Mouse (Mus musculus) c-Kit-positive CD71-negative TER-119-negative erythroid progenitor cells, embryonic 14.5 days (primary cell): ENCODE results near the gene Lyrm4.
"Not testable (repeated sequence)": the region's sequence is repeated elsewhere in the genome, so short reads cannot be mapped to it uniquely, and the experiment has no call there.

ENCODE experiments used
- DNase-seq: peaks from one replicate; pipeline ENCODE4 v3.0.0-alpha.2; 2013; ENCODE audit warnings: low read depth

Lyrm4 gene

DNA sequence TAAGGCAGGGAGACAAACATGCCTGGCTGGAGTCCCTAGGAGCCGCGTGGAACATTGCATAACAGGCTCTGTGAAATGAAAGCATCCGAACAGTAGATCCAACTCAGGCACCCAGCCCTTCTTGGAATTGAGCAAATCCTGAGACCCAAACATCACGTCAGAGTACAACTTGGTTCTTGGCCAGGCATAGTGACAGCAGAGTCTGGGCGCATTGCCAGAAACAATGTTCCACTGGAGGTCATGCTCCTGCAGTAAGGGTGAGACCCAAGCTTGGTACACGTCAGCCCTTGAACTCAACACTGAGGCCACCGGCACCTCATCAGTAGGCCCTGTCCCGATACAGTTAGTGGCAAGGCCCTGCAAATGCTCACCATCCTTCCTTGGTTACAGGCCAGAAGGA is 123.3 kb downstream of the Lyrm4 start:
- DNase-seq: no peak

DNA sequence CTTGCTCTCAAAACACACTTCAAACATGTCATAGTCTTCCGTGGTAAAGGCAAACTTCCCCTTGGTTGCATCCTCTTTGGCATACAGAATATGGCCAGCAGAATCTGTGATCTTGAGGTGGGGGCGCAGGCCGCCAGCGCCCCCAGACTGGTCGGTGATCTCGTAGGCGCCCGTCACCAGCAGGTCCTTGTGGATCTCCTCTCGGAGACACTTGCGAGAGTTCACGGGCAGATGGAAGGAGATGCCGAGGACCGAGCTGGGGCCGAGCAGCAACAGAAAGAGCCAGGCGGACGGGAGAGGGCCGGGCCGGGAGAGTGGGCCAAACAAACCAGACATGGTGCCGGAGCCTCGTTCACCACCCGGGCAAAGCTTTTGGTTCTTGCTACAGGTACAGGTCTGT is 126.1 kb downstream of the Lyrm4 start:
- not testable (repeated sequence) for DNase-seq

DNA sequence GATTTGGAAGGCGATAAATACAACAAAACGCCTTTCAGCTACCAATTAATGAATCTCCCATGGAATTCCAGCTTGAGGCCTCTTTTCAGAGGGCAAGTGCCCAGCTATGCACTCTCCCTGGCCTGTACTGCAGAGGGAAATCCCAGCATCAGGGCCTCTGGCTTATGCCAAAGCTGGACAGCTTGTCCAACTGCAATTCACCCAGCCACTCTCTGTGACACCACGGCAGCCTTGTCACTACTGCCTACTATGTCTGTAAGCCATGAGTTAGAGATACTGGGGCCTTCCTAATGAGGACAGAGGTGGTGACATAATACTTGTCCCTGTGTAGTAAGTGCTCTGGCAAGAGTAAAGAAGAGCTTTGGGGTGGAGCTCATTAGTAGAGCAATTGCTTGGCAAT is 128.0 kb downstream of the Lyrm4 start:
- no peak for DNase-seq

DNA sequence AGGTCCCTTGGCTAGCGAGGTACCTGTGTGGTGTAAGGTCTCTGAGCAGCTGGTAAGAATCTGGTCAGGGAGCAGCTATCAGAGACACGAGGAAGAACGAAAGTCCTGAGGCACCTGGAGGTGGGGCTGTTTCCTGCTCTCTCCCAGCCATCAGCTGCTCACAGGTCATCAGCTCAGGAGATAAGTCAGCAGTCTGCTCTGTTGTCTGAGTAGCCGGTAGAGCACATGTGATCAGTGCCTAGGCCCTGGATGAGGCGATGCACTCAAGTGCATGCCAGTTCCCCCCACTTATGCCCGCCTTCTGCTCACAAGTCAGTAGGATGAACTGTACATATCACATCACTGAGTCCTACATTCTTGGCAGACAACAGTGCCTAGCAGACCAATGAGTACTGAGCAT is 134.3 kb downstream of the Lyrm4 start:
- DNase-seq: no peak

DNA sequence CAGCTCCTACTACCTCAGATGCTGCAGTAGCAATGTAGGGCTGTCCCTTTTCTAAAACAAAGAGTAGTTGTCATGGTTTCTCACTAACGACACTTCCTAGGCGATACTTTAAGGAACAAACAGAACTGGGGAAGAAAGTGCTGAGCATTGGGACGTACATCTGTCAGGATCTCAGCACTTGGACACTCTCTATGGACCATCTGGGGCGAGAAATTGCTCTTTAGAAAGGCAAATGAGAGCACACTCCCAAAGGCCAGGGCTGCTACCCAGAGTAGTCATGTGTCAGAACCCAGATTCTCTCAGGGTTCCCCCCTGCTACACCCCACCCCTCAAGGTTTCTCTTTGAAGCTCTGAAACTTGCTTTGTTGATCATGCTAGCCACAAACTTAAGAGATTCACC is 136.9 kb downstream of the Lyrm4 start:
- DNase-seq: no peak

DNA sequence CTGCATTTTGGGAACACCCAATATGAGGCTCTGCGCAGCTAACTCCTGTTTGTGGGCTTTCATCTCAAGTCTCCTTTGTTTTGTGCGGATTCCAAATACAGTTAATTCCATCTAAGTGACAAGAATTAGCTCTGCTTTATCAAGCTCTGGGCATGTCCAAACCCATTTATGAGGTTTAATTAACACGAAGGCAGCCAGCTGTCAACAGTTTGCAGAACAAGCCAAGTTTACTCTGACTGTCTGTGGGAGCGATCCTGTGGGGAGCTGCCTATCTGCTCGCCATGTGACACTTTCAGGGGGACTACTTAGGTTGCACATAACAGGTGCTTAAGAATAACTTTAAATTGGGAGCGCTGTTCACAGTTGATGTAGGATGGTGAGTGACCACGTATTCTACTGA is 140.4 kb downstream of the Lyrm4 start:
- no peak for DNase-seq

DNA sequence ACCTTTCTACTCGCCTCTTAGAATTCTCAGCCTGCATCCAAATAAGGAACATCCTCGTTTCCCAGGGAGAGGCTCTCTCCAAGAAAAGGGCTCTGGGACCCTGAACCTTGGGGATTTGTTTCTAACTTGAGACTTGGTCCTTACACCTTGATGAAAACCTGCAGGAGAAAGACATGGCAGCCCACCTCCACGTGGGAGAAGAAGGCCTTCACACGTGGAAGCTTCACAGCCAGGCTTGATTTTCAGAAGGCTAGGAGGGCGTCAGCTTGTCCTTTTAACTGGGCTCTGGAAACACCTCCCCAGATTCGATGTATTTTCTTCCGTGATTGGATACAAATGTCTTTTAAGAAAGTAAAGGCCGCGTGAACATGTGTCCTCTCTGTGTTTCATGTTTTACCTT is 147.5 kb downstream of the Lyrm4 start:
- no peak for DNase-seq

DNA sequence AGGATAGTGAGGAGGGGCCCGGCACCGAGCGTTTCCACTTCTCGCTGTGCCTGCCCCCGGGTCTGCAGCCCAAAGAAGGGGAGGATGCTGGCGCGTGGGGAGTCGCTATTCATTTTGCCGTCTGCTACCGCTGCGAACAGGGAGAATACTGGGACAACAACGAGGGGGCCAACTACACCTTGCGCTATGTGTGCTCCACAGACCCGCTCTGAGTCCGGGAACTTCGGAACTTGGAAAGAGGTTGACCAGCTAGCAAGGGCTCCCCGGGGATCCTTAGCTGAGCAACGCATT is 147.9 kb downstream of the Lyrm4 start:
- no peak for DNase-seq

DNA sequence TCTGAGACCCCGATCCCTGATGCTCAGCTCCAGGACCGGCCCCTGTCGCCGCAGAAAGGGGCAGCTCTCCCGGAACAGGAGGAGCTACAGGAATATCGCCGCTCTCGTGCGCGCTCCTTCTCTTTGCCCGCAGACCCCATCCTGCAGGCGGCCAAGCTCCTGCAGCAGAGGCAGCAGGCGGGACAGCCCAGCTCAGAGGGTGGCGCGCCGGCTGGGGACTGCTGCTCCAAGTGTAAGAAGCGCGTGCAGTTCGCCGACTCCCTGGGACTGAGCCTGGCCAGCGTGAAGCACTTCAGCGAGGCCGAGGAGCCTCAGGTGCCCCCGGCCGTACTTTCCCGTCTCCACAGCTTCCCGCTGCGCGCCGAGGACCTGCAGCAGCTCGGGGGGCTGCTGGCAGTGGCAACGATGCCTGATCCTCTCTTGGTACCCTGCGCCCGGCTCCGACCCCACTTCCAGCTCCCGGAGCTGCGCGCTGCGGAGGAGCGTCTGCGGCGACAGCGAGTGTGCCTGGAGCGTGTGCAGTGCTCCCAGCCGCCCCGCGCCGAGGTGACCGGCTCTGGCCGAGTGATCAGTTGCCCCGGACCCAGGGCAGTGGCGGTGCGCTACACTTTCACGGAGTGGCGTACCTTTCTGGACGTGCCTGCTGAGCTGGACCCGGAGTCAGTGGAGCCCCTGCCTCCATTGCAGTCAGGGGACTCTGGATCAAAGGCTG is 148.5 kb downstream of the Lyrm4 start:
- no peak for DNase-seq

DNA sequence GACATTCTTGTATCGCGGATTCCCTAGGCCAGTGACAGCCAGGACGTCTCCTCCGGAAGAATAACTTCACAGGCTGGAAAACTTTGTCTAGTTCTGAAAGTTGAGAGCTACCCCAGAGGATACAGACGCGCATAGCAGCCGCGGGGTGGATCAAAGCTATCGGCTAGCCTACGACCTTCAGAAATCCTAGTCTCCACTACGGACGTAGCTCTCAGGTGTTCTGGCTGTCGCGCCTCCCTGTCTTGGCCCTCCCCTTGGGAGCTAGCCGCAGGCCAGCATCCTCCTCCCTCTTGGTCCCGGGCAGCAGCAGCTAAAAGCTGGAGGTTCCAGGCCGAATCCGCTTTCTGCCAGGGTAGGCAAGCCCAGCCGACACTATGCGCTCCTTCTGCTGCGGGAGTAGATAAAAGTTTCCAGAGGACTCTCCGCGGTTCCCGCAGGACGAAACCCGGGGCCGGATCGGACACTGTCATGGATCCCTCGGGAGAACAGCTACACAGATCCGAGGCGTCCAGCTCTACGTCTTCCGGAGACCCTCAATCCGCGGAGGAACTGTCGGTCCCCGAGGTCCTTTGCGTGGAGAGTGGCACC is 149.1 kb downstream of the Lyrm4 start:
- DNase-seq: no peak

DNA sequence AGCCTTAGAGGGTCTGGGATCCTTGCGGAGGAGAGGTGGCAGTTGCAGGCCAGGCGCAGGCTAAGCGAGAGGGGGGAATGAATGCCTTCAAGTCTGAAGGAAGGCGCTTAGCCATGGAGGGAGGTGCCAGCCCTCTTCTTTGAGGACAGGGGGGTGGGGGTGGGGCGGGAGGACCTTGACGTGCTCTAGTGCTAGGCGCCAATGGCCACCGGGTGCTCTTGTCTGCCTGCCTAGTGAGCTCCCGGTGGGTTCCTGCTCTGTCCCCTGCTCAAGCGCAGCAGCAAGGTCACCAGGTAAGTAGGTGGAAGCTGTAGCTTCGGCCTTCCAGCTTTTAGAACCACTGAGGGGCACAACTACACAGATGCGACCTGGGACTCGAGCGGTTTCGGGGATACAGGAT is 149.6 kb downstream of the Lyrm4 start:
- DNase-seq: no peak

DNA sequence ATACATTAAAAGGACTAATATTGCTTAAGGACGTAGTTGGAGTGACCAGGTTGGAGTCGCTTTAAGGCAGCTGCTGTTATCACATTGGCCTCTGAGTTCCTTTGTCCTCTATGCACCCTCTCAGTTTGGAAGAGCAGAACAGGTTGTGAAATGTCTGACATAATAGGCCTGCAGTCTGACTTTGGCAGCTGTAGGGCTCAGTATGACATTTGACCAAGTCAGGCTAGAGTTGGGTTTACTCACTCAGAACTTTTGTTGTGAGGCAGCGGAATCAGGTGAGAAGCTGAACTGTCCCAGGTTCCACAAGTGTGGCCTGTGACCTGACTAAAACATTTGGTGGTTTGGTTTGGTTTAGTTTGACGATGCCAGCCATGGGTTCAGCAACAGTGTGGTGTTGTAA is 153.7 kb downstream of the Lyrm4 start:
- no peak for DNase-seq

DNA sequence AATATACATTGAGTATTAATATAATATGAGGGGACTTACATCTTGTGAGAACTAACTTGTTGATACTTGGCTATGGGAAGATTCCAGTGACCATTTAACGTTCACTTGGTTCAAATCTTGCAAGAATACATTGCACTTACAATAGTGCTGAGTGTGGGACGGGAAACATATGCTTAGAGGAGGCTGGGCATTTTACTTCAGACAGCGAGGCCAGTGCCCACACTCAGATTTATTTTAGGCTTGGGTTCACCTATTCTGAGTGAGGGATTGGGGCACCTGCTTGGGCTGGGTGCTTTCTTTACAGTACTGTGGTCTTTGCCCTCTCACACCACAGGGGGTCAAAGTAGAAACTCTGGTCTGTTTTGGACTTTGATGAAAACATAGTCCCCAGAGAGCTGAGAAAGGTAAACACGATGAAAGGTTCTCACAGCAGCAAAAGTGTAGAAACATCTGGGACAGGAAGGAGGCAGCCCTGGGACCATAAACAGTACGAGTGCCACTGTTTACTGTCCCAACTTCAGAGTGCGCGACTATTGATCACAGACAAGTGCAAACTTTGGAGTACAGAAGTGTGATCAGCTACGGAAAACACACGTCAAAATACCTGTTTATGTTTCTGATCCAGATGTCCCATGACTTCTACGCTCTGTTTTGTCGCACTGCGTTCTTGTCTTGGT is 157.8 kb downstream of the Lyrm4 start:
- no peak for DNase-seq

DNA sequence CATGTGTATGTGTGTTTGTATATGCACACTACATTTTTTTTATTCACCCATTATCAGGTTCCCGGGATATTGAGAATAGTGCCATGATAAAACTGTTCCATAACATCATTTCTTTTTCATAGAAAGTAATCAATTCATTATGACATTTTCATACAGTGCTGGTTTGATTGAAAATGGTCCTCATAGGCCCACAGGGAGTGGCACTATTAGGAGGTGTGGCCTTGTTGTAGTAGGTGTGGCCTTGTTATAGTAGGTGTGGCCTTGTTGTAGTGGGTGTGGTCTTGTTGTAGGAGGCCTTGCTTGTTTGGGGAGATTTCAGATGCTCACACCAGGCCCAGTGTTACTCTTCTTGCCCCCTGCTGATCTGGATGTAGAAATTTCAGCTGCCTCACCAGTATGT is 158.8 kb downstream of the Lyrm4 start, which contains the start of gene Ppp1r3g:
Gene Ppp1r3g, plus strand, starts transcription at position 301 of the 400 bp plus-strand sequence.
- no peak for DNase-seq

DNA sequence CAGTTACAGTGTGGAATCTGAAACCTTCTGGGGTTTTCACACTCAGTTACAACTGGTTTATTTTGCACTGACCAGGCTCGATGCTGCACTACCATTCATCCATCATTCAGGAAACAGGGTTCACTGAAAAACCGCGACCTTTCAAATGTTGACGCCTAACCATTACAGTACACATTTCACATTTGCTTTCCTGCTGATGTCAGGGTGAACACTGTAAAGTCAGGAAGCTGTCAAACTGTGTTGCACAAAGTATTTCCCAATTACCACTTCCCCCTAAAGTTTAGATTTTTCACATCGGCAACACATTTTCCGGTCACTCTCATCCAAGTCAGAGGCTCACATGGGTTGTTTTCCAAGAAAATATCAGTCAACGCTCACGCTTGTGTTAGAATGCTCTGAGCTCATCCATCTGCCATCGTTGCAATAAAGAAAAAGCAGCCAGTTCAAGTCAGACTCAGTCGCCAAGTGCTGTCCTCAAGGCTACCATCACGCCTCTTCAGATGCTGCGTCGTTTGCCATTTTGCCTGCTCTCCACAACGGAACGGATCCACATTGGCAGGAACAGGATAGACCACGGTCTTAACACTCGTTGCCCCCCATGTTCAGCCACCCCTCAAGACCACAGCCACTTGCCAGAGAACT is 167.4 kb downstream of the Lyrm4 start:
- no peak for DNase-seq

DNA sequence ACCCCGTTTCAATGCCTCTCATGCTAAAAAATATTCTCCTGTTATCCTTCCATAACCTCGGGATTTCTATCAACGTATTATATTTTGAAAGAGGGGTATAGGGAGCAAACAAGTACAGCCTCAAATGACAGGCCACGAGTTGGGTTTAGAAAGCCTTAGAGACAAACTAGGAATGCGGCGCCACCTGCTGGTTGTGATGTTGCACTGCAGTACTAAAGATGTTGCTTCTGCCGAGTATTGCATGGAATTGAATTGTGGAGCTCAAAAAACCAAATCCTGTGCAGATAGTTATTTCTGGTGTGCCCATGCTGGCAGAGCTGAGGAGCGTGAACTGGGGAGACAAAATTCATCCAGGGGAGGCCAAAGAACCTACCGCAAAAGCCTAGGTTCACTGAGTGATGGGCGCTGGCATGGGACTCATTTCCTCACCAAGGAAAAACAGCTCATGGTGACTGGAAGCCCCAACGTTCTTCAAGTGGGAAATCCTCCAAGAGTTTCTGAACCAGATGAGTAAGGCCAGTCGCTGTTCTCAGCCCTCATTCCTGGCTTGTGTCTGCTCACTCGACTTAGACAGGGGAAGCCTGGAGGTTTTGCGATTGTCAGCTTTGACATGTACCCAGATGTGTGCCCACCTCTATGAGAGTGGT is 169.8 kb downstream of the Lyrm4 start:
- DNase-seq: peak; percentile 63

DNA sequence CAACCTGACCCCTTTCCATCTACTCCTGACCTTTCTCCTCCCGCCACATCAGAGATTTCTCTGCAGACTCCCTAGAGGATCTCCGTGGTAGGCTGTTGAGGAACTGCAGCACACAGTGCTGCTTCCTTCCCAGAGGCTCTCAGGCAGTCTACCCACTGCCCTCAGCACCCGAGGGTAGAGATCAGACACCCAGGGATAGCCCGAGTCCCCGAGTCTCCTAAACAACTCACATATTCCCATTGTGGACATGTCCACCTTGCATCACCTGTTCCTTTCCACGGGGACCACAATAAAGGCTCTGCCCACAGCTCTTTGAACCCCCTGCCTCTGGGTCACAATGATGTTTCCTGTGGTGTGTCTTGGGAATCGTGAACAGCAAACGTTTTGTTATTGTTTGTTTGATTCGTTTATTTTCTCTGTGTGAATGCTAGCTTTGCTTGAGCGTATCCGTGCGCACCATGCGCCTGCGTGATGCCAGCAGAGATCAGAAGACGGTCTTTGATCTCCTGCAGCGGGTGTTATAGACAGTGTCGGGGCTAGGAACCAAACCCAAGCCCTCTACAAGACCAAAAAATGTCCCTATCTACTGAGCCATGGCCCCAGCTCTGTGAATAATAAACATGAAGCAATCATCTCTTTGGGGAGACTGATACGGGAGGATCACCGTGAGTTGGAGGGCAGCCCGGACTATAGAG is 170.5 kb downstream of the Lyrm4 start:
- DNase-seq: no peak

DNA sequence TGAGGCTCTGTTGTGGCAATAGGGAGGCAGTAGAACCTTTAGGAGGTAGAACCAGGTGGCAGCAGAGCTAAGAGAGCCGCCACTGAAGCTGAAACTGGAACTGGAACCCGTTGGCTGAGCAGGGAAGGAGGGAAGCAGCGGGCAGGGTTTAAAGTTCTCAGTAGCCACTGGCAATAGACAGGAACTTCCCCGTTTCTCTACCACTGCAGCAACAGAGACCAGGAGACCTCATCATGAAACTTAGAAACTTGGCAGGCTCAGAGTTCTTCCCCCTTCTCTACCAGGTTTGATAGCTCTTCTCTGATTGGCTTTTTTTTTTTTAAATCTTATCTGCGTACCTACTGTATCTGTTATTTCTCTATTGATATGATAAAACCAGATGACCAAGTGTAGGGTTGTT is 176.4 kb downstream of the Lyrm4 start:
- no peak for DNase-seq

DNA sequence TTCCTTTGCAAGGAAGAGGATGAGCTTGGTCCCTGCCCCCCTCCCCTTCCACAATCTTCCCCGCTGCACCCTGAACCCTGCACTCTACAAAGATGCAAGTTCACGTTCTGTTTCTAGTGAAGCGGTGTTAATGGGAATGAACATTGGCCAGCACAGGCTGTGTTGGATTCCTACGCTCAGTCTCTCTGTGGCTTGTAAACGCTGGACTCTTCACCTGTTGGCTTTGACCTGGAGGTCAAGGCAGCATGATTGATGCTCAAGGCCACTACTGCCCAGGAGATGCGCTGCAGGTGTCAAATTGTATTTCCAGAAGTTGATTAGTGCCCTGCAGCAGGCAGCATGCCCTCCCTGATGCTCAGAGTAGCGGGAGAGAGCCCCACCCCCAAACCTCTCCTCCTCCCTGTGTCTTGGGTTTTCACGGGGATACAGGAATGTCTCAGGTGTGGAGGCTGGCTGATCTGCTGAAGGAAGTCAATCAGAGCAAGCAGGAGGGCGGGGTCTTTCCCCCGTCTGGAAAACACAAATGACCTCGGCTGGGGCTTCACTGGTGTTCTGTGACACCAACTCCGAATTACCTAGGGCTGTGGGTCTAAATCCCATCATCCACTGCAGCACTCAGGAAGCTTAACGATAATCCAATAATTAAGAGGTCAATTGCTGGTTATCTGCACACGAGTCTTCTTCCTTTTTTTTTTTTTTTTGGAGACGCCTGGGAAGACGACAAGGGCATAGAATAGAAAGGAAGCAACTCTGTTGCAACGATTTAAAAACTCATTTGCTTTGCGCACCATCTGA is 177.3 kb downstream of the Lyrm4 start:
- DNase-seq: no peak

DNA sequence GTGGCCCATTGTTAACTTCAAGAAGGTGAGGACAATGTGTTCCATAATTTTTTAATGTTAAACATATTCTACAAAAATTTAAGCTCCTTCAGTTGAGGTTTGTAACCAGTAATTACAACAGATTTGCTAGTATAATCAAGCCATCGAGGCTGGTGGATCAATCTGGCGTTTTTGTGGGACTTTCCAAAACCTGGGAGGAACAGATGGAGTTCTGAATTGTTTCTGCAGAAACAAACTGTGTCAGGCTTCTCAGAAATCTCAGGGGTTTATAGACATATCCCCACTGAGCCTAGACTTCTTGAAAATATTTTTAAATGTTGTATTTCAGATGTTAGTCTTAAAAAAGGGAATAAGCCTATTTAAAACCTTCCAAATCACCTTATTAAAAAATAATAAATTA is 179.3 kb downstream of the Lyrm4 start:
- no peak for DNase-seq
